Mouse (Mus musculus) midbrain, embryonic 13.5 days (tissue): ENCODE measurements at regions not wholly inside any gene's neighbourhood (a gene's known extent, or its start where the extent isn't known, plus 50 kb on each side); places are given as distances from the start of the nearest gene placed in this dataset.

Experiments
- ATAC-seq: fragments of 200-750 bp; cut with Nextera tagmentation; 2 replicates; pipeline ENCODE4 v1.8.0; 2017; ENCODE audit warnings: mild to moderate bottlenecking, moderate TSS enrichment, moderate library complexity
- H3K27ac ChIP-seq: fragments of 300-500 bp; sonication (generic); 2 replicates; pipeline ENCODE4 v1.5.1; 2015; ENCODE audit warnings: inconsistent platforms, mild to moderate bottlenecking, moderate library complexity
- H3K27me3 ChIP-seq: fragments of 300-500 bp; sonication (generic); 2 replicates; pipeline ENCODE4 v1.6.1; 2015; ENCODE audit warnings: mild to moderate bottlenecking, inconsistent platforms
- H3K36me3 ChIP-seq: fragments of 300-500 bp; sonication (generic); 2 replicates; pipeline ENCODE4 v1.6.1; 2015; ENCODE audit warnings: mild to moderate bottlenecking, inconsistent platforms
- H3K4me1 ChIP-seq: fragments of 300-500 bp; sonication (generic); replicated peaks from 2 replicates; pipeline ENCODE4 v1.6.1; 2015; ENCODE audit warnings: inconsistent platforms
- H3K4me2 ChIP-seq: fragments of 300-500 bp; sonication (generic); replicated peaks from 2 replicates; pipeline ENCODE4 v1.6.1; 2015; ENCODE audit warnings: moderate library complexity, mild to moderate bottlenecking, inconsistent platforms
- H3K4me3 ChIP-seq: fragments of 300-500 bp; sonication (generic); replicated peaks from 2 replicates; pipeline ENCODE4 v1.5.1; 2015; ENCODE audit warnings: mild to moderate bottlenecking, inconsistent platforms
- H3K9ac ChIP-seq: fragments of 300-500 bp; sonication (generic); replicated peaks from 2 replicates; pipeline ENCODE4 v1.6.1; 2015; ENCODE audit warnings: mild to moderate bottlenecking, inconsistent platforms
- H3K9me3 ChIP-seq: fragments of 300-500 bp; sonication (generic); 2 replicates; pipeline ENCODE4 v1.6.1; 2016; ENCODE audit warnings: mild to moderate bottlenecking, inconsistent platforms
- WGBS: fragments of 180-500 bp; shearing (Covaris S2); methylation state at CpG from one replicate; pipeline ENCODE4 v1.1.7; 2015; 5-methylcytosine and 5-hydroxymethylcytosine counted together

- Histone ChIP-seq H3K4me1 (no peaks in the 10 kb centered on the region), H3K36me3 (no peaks in the 10 kb centered on the region), H3K27me3 (no peaks in the 10 kb centered on the region), H3K4me2 (no peak overlapping the region), H3K27ac (no peak overlapping the region), H3K9ac (no peak overlapping the region), H3K9me3 (no peaks in the 10 kb centered on the region), H3K4me3 (no peak overlapping the region)
- no peak for ATAC-seq
- 88% methylated on average over 6 of the region's 6 CpGs for WGBS
Measured at GRCm38 (mm10) chr15:62222201-62222600, 1299.4 kb upstream of the A1bg start.

- WGBS = 75% methylated on average over 8 of the region's 8 CpGs
- Histone ChIP-seq H3K27ac (no peak overlapping the region), H3K9me3 (no peaks in the 10 kb centered on the region), H3K4me3 (no peak overlapping the region), H3K4me2 (no peak overlapping the region), H3K4me1 (0 out of 2 replicates have a peak, but pooled peaks cover 5% of the 10 kb centered on the region), H3K36me3 (no peaks in the 10 kb centered on the region), H3K9ac (no peak overlapping the region), H3K27me3 (no peaks in the 10 kb centered on the region)
- ATAC-seq = no peak
Measured at GRCm38 (mm10) chr15:62221024-62221819, 1298.4 kb upstream of the A1bg start.

GRCm38 (mm10) chr15:62220620-62221019 lies 1297.8 kb upstream of the A1bg start:
- no peak overlapping the region for H3K4me3 ChIP-seq
- H3K9ac ChIP-seq = no peak overlapping the region
- ATAC-seq = no peak
- 0 out of 2 replicates have a peak, but pooled peaks cover 9% of the 10 kb centered on the region for H3K4me1 ChIP-seq
- no peaks in the 10 kb centered on the region for H3K27me3 ChIP-seq
- H3K27ac ChIP-seq = no peak overlapping the region
- H3K36me3 ChIP-seq = no peaks in the 10 kb centered on the region
- H3K9me3 ChIP-seq = no peaks in the 10 kb centered on the region
- WGBS = 81% methylated on average over 3 of the region's 3 CpGs
- H3K4me2 ChIP-seq = no peak overlapping the region

DNA sequence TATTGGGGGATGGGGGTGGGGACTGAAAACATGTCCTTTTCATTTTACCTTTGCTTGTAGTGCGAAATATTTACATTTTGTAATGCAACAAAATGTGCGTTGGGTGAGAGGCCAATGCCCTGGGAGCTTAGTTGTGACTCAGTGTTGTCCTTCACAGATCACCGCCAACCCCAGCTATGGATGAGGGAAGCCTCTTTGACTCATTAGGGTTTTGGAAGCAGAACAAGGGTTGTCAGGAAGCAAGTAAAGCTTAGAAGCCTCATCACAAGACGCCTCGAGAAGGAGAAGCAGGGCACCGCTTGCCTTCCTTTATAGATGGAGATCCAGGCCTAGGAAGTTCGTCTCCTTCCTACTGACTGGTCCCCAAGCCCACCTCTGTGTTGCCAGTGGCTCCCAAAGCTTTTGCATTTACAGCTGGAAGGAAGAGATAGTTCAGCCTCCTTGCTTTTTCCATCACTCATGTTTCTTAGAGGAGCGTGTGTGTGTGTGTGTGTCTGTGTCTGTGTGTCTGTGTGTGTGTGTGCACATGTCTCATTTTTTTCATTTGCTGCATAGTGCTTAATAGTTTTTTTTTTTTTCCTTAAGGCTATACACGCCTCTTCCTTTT lies 1297.2 kb upstream of the A1bg start:
- no peaks in the 10 kb centered on the region for H3K36me3 ChIP-seq
- H3K27ac ChIP-seq = no peak overlapping the region
- no peak overlapping the region for H3K4me2 ChIP-seq
- no peak for ATAC-seq
- no peaks in the 10 kb centered on the region for H3K27me3 ChIP-seq
- no peaks in the 10 kb centered on the region for H3K9me3 ChIP-seq
- 0 out of 2 replicates have a peak, but pooled peaks cover 9% of the 10 kb centered on the region for H3K4me1 ChIP-seq
- whole genome bisulfite sequencing = 93% methylated on average over 9 of the region's 9 CpGs
- H3K4me3 ChIP-seq = no peak overlapping the region
- no peak overlapping the region for H3K9ac ChIP-seq

GRCm38 (mm10) chr15:62218346-62219080 lies 1295.7 kb upstream of the A1bg start:
- H3K4me1 ChIP-seq = 0 out of 2 replicates have a peak, but pooled peaks cover 9% of the 10 kb centered on the region
- no peaks in the 10 kb centered on the region for H3K36me3 ChIP-seq
- H3K27me3 ChIP-seq = no peaks in the 10 kb centered on the region
- no peak overlapping the region for H3K4me3 ChIP-seq
- H3K9ac ChIP-seq = no peak overlapping the region
- no peak overlapping the region for H3K4me2 ChIP-seq
- no peak overlapping the region for H3K27ac ChIP-seq
- ATAC-seq = no peak
- H3K9me3 ChIP-seq = no peaks in the 10 kb centered on the region
- WGBS = 85% methylated on average over 21 of the region's 21 CpGs

DNA sequence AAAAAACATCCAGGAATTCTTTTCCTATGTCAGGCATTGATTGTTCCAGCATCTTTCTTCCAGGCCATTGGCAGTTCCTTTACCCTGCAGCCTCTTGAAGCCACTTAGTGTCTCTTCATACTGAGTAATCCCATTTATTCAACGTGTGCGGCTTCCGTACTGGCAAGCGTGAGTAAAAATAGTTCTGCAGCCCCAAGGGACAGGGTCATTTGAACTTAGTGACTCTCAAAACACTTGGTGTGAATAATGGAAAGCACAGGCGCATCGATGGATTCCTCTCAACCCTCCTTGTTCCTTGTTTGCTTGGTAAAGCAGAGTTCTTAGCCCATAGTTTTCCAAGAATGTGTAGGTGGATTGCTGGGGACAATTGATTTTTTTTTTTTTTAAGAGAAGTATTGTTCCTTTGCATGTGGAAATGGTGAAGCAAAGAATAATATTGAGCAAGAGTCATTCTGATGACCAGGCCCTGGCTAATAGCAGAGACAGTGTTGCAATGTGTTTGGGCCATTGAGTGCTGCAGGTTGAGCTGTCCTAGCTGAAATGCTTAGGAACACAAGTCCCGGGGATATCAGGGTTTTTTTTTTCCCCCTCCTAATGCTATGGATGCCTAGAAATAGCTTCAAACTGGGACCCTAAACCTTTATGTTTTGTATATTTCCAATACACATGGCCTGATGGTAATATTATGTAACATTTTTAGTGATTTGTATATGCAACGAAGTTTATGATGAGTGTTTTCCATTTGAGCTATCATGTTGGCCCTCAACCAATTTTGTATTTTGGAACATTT lies 1294.1 kb upstream of the A1bg start:
- WGBS = 42% methylated on average over 8 of the region's 8 CpGs
- no peak overlapping the region for H3K27ac ChIP-seq
- H3K9ac ChIP-seq = no peak overlapping the region
- no peaks in the 10 kb centered on the region for H3K36me3 ChIP-seq
- H3K4me2 ChIP-seq = no peak overlapping the region
- no peaks in the 10 kb centered on the region for H3K9me3 ChIP-seq
- H3K4me3 ChIP-seq = no peak overlapping the region
- ATAC-seq = no peak
- 0 out of 2 replicates have a peak, but pooled peaks cover 9% of the 10 kb centered on the region for H3K4me1 ChIP-seq
- no peaks in the 10 kb centered on the region for H3K27me3 ChIP-seq

DNA sequence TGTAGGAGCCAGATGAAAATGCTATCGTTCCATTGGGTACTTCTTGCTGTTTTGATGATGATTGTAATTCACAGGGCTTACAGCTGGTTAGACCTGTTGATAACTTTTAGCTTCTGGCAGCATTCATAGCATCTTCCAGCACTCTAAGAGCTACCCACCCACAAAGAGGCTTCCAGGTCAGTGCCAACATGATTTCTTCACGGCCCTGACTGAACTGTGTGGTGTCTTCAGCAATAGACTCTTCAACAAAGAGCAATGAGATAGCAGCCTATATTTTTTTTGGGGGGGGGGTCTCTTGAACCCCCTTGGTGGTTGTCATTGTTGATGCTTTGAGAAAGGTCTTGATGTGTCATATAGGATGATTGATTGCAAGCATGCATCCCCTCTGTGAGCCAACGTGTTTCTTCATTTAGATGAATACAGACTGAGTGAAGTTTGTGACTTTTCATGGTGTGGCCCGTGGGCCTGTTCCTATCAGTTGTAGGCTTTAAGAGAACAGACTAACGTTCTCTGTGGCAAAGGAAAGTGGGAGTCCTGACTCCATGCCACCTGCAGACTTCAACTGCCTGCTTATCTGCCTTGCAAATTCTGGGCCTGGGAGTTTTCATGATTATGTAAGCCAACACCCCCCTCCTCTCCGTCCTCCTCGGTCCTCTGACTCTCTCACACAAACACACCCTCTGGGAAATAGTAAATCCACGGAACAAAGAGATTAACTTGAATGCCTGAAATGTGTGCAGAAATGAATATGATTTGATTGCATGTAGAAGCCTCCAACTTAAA lies 1293.0 kb upstream of the A1bg start:
- H3K27me3 ChIP-seq = no peaks in the 10 kb centered on the region
- H3K9me3 ChIP-seq = no peaks in the 10 kb centered on the region
- no peak for ATAC-seq
- H3K4me1 ChIP-seq = 0 out of 2 replicates have a peak, but pooled peaks cover 9% of the 10 kb centered on the region
- H3K4me3 ChIP-seq = no peak overlapping the region
- H3K9ac ChIP-seq = no peak overlapping the region
- no peaks in the 10 kb centered on the region for H3K36me3 ChIP-seq
- H3K27ac ChIP-seq = no peak overlapping the region
- WGBS = 50% methylated on average over 8 of the region's 8 CpGs
- H3K4me2 ChIP-seq = no peak overlapping the region

GRCm38 (mm10) chr15:62214300-62214699 lies 1291.5 kb upstream of the A1bg start:
- no peak for ATAC-seq
- WGBS = 93% methylated on average over 4 of the region's 4 CpGs

DNA sequence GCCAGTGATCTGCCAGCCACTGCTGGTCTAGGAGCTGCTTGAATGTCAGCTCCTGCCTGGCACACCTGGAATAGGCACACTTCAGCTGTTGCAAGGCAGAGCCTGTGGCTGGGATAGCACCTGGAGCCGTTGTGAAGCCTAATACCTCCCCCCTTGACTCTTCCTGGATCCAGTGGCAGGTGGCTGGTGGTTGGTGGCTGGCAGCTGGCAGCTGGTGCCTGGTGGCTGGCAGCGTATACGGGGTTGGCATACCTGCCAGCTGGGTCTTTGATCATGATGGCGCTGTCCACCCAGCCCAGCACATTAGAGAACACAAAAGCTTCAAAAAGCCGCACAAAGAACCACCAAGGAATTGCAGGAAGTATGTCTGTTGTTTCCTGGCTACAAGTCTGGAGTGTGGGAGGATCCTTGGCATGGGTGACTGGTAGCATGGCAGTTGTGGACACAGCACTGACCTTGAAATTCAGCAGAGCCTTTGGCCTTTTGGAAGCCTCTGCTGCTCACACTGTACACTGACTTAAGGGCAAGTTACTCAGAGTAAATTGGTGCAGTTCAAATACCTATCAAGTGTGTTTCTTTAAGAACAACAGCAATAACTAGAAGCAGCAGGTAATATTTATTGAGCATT lies 1289.6 kb upstream of the A1bg start:
- Histone ChIP-seq H3K27me3 (no peaks in the 10 kb centered on the region), H3K9ac (no peak overlapping the region), H3K36me3 (no peaks in the 10 kb centered on the region), H3K27ac (no peak overlapping the region), H3K4me1 (0 out of 2 replicates have a peak, but pooled peaks cover 9% of the 10 kb centered on the region), H3K4me2 (no peak overlapping the region), H3K9me3 (no peaks in the 10 kb centered on the region), H3K4me3 (no peak overlapping the region)
- 84% methylated on average over 5 of the region's 5 CpGs for WGBS
- ATAC-seq = no peak

More at GRCm38 (mm10) chr15:62214300-62214699, 1291.5 kb upstream of the A1bg start:
- Histone ChIP-seq H3K4me3 (no peak overlapping the region), H3K4me1 (0 out of 2 replicates have a peak, but pooled peaks cover 9% of the 10 kb centered on the region), H3K36me3 (no peaks in the 10 kb centered on the region), H3K27ac (no peak overlapping the region), H3K9ac (no peak overlapping the region), H3K27me3 (no peaks in the 10 kb centered on the region), H3K9me3 (no peaks in the 10 kb centered on the region), H3K4me2 (no peak overlapping the region)

GRCm38 (mm10) chr15:62209881-62210481 lies 1287.2 kb upstream of the A1bg start:
- H3K4me1 ChIP-seq = no peaks in the 10 kb centered on the region
- H3K9ac ChIP-seq = no peak overlapping the region
- H3K27me3 ChIP-seq = no peaks in the 10 kb centered on the region
- H3K4me3 ChIP-seq = no peak overlapping the region
- H3K9me3 ChIP-seq = no peaks in the 10 kb centered on the region
- no peak overlapping the region for H3K4me2 ChIP-seq
- no peaks in the 10 kb centered on the region for H3K36me3 ChIP-seq
- 72% methylated on average over 5 of the region's 5 CpGs for WGBS
- no peak for ATAC-seq
- no peak overlapping the region for H3K27ac ChIP-seq
